Mouse (Mus musculus): Measurements from ENCODE around the gene Med16.
A peak's percentile ranks its signal among the peaks of the same experiment; 100 is the strongest.

The Med16 gene

DNA sequence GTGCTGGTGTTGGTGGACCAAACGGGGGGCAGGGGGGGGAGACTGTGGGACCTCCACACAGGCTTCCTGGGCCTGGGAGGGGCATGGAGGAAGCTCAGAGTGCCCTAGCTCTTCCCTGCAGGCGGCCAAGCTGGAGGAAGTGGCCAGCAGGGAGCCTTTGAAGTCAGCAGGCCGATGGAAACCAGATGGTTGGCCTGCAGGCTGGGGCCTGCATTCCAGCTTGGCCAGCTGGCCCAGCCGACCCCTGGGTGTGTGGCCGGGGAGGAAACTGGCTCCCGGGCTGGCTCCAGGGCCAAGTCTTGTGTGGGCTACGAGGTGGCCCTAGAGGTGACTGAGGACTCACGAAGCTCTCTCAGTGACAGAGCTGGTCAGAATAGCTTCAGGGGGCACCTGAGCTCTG, 24.0 kb upstream of the Med16 start:
- peak; percentile 48 for DNase-seq

DNA sequence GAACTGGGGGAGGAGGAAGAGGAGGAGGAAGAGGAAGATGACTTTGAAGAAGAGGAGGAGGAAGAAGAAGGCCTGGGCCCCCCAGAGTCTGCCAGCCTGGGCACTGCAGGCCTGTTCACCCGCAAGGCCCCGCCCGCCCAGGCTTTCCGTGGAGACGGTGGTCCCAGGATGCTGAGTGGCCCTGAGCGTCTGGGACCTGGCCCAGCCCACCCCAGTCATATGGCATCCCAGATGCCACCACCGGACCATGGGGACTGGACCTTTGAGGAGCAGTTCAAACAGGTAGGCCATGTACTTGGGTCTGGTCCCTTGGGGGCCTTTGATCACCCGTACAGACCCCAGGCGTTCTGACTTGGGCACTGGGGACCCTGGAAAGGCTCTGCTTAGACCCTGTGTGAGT, 23.1 kb upstream of the Med16 start:
- no peak for DNase-seq

- no peak for DNase-seq
These were observed 22.1 kb upstream of the Med16 start for GRCm38 (mm10) chr10:79930826-79931186.

- no peak for DNase-seq
These were observed 21.5 kb upstream of the Med16 start for GRCm38 (mm10) chr10:79929967-79930825.

GRCm38 (mm10) chr10:79928907-79929701, 20.4 kb upstream of the Med16 start:
- no peak for DNase-seq

DNA sequence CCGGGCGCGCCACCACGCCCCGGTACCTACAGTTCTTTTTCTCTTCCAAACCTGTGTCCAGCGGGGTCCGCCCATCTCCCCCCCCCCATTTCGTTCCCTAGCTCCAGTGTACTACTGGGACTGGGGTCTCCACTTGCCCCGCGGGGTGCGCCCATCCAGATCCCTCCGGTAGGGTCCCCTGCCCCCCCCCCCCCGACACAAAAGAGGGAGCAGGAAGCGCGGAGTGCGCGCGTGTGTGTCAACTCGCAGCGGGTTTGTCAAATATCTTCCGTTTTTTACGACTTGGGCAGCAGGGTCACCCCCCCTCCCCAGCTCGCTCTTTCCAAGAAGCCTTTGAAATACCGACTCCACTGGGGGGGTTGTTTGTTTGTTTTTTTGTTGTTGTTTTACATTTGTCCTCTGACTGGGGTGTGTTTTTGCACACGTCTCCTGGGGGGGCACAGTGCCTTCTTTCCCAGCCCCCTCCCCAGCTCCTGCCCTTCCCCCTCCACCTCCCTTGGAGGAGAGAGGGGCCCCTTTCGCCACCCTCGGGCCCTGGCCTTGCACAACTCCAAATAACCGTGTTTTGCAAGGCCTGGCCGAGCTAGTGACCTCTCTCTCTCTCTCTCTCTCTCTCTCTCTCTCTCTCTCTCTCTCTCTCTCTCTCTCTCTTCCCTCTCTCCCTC, 19.4 kb upstream of the Med16 start:
- DNase-seq: peak; percentile 34

DNA sequence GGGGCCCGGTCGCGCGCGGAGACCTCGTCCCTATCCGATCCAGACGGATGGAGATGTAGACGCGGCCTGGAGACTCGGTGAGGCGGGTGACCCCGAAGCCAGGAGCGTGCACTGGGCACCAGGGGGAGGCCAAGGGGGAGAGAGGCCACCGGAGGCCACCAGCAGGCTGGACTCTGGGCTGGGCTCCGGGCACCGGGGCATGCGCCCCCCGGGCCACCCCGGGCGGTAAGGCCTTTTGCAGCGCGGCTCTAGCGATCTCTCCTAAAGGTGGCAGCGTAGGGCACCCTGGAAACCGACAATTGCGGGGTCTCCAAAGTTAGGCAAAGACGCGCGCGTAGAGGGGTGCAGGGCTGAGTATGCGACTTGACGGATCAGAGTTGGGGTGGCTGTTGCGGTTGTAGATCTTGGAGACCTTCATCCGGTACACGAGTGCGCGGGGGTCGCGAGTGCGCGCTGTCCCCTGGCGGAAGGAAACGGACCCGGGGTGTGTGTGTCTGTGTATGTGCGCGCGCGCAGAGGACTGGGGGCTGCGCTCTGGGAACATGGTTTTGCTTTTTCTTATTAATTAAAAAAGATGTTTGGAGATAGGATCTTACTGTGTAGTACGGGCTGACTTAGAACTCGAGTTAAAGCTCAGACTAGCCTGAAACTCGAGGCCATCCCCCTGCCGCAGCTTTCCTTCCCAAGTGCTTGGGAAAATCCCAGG, 18.8 kb upstream of the Med16 start:
- peak; percentile 47 for DNase-seq

- DNase-seq: peak; percentile 87
These were observed 18.0 kb upstream of the Med16 start, which contains the start of gene Arid3a for GRCm38 (mm10) chr10:79926491-79927323. Gene Arid3a (plus strand): TSS chr10:79927043.

DNA sequence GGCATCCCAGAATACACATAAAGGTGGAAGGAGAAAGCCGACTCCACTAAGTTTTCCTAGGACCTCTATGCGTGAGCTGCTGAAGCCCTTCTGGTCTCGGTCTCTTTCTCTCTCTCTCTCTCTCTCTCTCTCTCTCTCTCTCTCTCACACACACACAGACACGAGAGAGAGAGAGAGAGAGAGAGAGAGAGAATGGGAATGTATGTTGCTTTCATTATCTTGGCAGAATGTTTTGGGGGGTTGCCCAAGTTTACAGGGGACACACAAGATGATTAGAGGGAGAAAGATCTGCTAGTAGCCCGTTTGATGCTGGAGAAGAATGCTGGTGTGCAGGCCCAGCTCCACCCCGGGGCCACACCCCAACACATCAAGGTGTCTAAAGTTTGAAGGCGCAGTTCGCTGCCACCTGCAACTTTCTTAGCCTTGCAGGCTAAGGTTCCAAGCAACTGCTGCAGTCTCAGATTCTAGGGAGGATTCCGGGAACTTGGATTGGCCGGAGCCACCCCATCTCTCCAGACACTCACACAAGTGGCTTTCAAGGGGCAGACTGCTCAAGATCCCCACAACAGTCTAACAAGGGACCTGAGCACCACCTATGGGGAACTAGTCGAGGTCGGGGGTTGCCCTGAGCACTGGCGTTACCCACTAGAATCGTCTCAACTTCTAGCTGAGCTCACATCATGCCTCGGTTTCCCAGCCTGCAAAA, 17.2 kb upstream of the Med16 start:
- DNase-seq: no peak

DNA sequence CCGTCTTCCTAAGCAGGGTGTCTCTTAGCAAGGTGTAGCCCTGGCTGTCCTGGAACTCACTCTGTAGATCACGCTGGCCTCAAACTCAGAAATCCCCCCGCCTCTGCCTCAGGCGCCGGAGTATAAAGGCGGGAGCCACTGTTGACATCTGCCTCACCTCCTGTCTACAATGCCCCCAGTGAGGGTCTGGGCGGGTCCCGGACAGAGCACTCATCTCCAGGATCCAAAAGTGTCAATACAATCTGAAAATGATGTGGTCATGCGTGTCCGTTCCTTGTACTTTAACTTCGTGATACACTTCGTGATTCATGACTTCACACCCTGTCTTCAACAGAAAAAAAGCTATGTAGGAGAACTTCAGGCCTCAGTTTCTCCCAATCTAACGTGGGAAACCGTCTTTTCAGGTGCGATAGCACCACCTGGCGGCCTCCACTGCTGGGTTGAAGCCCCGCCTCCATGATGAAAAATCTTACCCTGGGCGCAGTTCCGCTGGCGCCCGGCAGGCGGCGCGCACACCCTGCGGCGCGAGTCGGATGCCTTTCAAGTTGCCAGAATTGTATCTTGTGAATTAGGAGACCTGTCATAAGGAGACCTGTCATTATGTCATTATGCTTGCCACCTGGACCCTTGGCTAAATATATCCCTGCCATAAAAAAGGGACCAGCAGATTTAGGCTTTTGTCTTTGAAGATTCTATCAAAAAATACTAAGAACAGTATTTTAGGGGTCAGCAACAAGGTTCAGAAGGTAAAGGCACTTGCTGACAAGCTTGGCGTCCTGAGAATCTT, 16.5 kb upstream of the Med16 start:
- peak; percentile 85 for DNase-seq

- no peak for DNase-seq
These were observed 12.8 kb upstream of the Med16 start for GRCm38 (mm10) chr10:79921572-79921971.

GRCm38 (mm10) chr10:79920958-79921535, 12.3 kb upstream of the Med16 start, which contains the start of gene R3hdm4:
Gene R3hdm4 (minus strand): TSS chr10:79921208.
- no peak for DNase-seq

DNA sequence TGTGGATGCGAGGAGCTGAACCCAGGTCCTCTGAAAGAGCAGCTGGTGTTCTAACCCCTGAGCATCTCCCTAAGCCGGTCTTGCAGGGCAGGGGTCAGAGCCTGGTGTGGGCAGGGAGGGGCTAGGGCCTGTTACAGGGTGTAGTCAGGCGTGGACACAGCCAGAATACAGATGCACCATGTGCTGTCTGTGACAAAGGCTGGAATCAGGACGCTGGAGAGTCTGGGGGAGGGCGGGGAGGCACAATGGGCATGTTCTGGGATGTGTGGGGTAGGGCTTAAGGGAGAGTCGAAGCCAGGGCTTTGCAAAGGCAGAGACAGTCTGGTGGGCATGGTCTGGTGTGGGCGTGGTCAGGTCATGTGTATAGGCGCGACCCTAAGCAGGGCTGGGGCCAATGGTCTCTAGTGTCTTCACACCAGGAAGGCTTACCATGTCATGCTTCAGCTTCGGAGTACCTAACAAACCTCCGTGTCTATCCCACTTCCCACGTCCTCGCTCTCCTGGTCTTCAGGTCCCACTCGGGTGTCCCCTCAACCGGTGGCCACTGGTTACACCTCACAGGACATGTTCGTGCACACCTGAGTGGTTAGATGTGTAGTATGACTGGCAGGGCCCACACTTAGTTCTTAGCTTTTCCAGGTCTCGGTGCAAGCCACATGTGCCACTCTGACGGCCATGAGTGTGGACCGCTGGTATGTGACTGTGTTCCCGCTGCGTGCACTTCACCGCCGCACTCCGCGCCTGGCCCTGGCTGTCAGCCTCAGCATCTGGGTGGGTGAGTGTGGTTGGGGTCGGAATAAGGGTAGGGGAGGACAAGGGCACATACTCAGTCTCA, 11.6 kb upstream of the Med16 start:
- DNase-seq: no peak

- no peak for DNase-seq
These were observed 10.6 kb upstream of the Med16 start for GRCm38 (mm10) chr10:79919251-79919849.

DNA sequence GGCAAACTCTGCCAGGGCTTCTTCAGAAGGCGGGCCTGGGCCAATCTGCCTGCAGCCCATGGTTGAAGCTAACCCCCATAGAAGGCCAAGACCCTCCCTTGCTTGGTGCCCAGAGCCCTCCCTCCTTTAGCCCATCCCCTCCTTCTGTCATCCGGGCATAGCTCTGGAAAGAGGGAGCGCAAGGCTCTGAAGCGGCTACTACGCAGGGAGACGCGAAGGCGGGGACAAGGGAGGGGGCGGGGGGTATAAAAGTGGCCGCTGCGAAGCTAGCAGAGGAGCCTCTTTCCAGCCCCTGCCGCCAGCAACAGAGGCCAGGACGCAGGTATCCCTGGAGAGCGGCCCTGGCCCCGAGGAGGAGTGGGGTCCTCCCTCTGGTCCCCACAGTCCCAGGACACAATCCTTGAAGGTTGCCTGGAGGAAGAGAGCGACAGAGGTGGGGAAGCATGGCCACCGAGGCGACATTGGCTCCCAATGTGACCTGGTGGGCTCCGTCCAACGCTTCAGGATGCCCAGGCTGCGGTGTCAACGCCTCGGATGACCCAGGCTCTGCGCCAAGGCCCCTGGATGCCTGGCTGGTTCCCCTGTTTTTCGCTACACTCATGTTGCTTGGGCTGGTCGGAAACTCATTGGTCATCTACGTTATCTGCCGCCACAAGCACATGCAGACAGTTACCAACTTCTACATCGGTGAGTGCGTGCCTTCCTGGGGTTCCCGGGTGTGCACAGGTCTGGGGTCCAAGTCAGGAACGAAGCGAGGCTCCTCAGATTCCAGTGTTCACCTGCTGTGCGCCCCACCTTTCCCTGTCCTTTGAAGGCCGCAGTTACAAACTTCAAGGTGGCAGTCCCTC, 9.7 kb upstream of the Med16 start:
- no peak for DNase-seq

GRCm38 (mm10) chr10:79917532-79918100, 8.9 kb upstream of the Med16 start:
- no peak for DNase-seq
